Mouse (Mus musculus): ENCODE data around the gene Lipc. TPM values are rescaled to one million over a fixed set of nuclear protein-coding genes. Genes with fewer than 3 reads are reported as not detected.

Gene Lipc
- polyA plus RNA-seq, 1 experiment from 2014 or later, result not detected

GRCm38 (mm10) chr9:70829784-70830488 is 122.1 kb downstream of the Lipc start:
- no peak for ATAC-seq (ENCODE audit: low FRiP score)
- 86% methylated on average over 7 of the region's 7 CpGs for WGBS

GRCm38 (mm10) chr9:70827911-70828310 is 124.1 kb downstream of the Lipc start:
- no peaks in the 10 kb centered on the region for H3K4me1 ChIP-seq
- H3K27ac ChIP-seq, result no peak overlapping the region
- no peaks in the 10 kb centered on the region for H3K36me3 ChIP-seq (replicated peaks)
- no peak overlapping the region for H3K4me3 ChIP-seq (replicated peaks)
- H3K27me3 ChIP-seq, result no peaks in the 10 kb centered on the region
- no peaks in the 10 kb centered on the region for H3K9me3 ChIP-seq
- 92% methylated on average over 6 of the region's 6 CpGs for WGBS
- H3K4me2 ChIP-seq, result no peak overlapping the region
- no peak overlapping the region for H3K9ac ChIP-seq
- ATAC-seq (ENCODE audit: low FRiP score), result no peak

More at GRCm38 (mm10) chr9:70829784-70830488, 122.1 kb downstream of the Lipc start:
- Histone ChIP-seq H3K4me1 (no peaks in the 10 kb centered on the region), H3K27ac (no peak overlapping the region), H3K36me3 (replicated peaks) (no peaks in the 10 kb centered on the region), H3K9ac (no peak overlapping the region), H3K4me2 (no peak overlapping the region), H3K27me3 (no peaks in the 10 kb centered on the region), H3K4me3 (replicated peaks) (no peak overlapping the region), H3K9me3 (no peaks in the 10 kb centered on the region)

GRCm38 (mm10) chr9:70824103-70824502 is 127.9 kb downstream of the Lipc start:
- Histone ChIP-seq H3K27ac (no peak overlapping the region), H3K4me1 (no peaks in the 10 kb centered on the region), H3K27me3 (no peaks in the 10 kb centered on the region), H3K9ac (no peak overlapping the region), H3K4me3 (replicated peaks) (no peak overlapping the region), H3K4me2 (no peak overlapping the region), H3K9me3 (no peaks in the 10 kb centered on the region), H3K36me3 (replicated peaks) (no peaks in the 10 kb centered on the region)
- 79% methylated on average over 3 of the region's 3 CpGs for WGBS
- no peak for ATAC-seq (ENCODE audit: low FRiP score)

- peaks cover 11% of the 10 kb centered on the region for H3K4me1 ChIP-seq
- H3K27ac ChIP-seq, result no peak overlapping the region
- no peak for ATAC-seq (ENCODE audit: low FRiP score)
- H3K9me3 ChIP-seq, result no peaks in the 10 kb centered on the region
- no peak overlapping the region for H3K4me3 ChIP-seq (replicated peaks)
- H3K27me3 ChIP-seq, result no peaks in the 10 kb centered on the region
- no peak overlapping the region for H3K4me2 ChIP-seq
- no peaks in the 10 kb centered on the region for H3K36me3 ChIP-seq (replicated peaks)
- no peak overlapping the region for H3K9ac ChIP-seq
- 86% methylated on average over 14 of the region's 14 CpGs for WGBS
Observed at GRCm38 (mm10) chr9:70818739-70819138, 133.3 kb downstream of the Lipc start.

- Histone ChIP-seq H3K4me1 (peaks cover 11% of the 10 kb centered on the region), H3K4me3 (replicated peaks) (no peak overlapping the region), H3K9me3 (no peaks in the 10 kb centered on the region), H3K36me3 (replicated peaks) (no peaks in the 10 kb centered on the region), H3K4me2 (no peak overlapping the region), H3K27ac (no peak overlapping the region), H3K27me3 (no peaks in the 10 kb centered on the region), H3K9ac (no peak overlapping the region)
- no peak for ATAC-seq (ENCODE audit: low FRiP score)
- 13% methylated on average over 1 of the region's 1 CpGs for WGBS
Observed at GRCm38 (mm10) chr9:70817396-70817795, 134.6 kb downstream of the Lipc start.

GRCm38 (mm10) chr9:70816701-70817305 is 135.2 kb downstream of the Lipc start:
- H3K27ac ChIP-seq, result no peak overlapping the region
- H3K4me1 ChIP-seq, result peaks cover 11% of the 10 kb centered on the region
- no peaks in the 10 kb centered on the region for H3K27me3 ChIP-seq
- ATAC-seq (ENCODE audit: low FRiP score), result no peak
- WGBS, result 65% methylated on average over 14 of the region's 14 CpGs
- no peak overlapping the region for H3K9ac ChIP-seq
- no peak overlapping the region for H3K4me3 ChIP-seq (replicated peaks)
- H3K36me3 ChIP-seq (replicated peaks), result no peaks in the 10 kb centered on the region
- no peak overlapping the region for H3K4me2 ChIP-seq
- no peaks in the 10 kb centered on the region for H3K9me3 ChIP-seq

GRCm38 (mm10) chr9:70812551-70812950 is 139.5 kb downstream of the Lipc start:
- no peak for ATAC-seq (ENCODE audit: low FRiP score)

GRCm38 (mm10) chr9:70807714-70808113 is 144.3 kb downstream of the Lipc start:
- Histone ChIP-seq H3K4me3 (replicated peaks) (no peak overlapping the region), H3K27ac (no peak overlapping the region), H3K4me1 (peaks cover 9% of the 10 kb centered on the region), H3K9ac (no peak overlapping the region), H3K9me3 (no peaks in the 10 kb centered on the region), H3K27me3 (no peaks in the 10 kb centered on the region), H3K36me3 (replicated peaks) (no peaks in the 10 kb centered on the region), H3K4me2 (no peak overlapping the region)
- WGBS, result 78% methylated on average over 11 of the region's 11 CpGs
- no peak for ATAC-seq (ENCODE audit: low FRiP score)

More at GRCm38 (mm10) chr9:70812551-70812950, 139.5 kb downstream of the Lipc start:
- Histone ChIP-seq H3K9me3 (no peaks in the 10 kb centered on the region), H3K27me3 (no peaks in the 10 kb centered on the region), H3K27ac (no peak overlapping the region), H3K4me1 (peaks cover 18% of the 10 kb centered on the region), H3K4me3 (replicated peaks) (no peak overlapping the region), H3K4me2 (no peak overlapping the region), H3K9ac (no peak overlapping the region), H3K36me3 (replicated peaks) (no peaks in the 10 kb centered on the region)
- 96% methylated on average over 12 of the region's 12 CpGs for WGBS

- Histone ChIP-seq H3K9ac (no peak overlapping the region), H3K4me3 (replicated peaks) (no peak overlapping the region), H3K36me3 (replicated peaks) (no peaks in the 10 kb centered on the region), H3K9me3 (no peaks in the 10 kb centered on the region), H3K4me2 (no peak overlapping the region), H3K4me1 (peaks cover 9% of the 10 kb centered on the region), H3K27me3 (no peaks in the 10 kb centered on the region), H3K27ac (no peak overlapping the region)
- WGBS, result 72% methylated on average over 1 of the region's 1 CpGs
- ATAC-seq (ENCODE audit: low FRiP score), result no peak
Observed at GRCm38 (mm10) chr9:70806069-70806468, 146.0 kb downstream of the Lipc start.

GRCm38 (mm10) chr9:70802816-70803215 is 149.2 kb downstream of the Lipc start:
- no peaks in the 10 kb centered on the region for H3K9me3 ChIP-seq
- H3K27ac ChIP-seq, result no peak overlapping the region
- H3K4me3 ChIP-seq (replicated peaks), result no peak overlapping the region
- no peak for ATAC-seq (ENCODE audit: low FRiP score)
- H3K4me2 ChIP-seq, result no peak overlapping the region
- no peak overlapping the region for H3K9ac ChIP-seq
- H3K27me3 ChIP-seq, result no peaks in the 10 kb centered on the region
- no peaks in the 10 kb centered on the region for H3K36me3 ChIP-seq (replicated peaks)
- 76% methylated on average over 3 of the region's 3 CpGs for WGBS
- H3K4me1 ChIP-seq, result peaks cover 7% of the 10 kb centered on the region

GRCm38 (mm10) chr9:70801761-70802160 is 150.3 kb downstream of the Lipc start:
- H3K27ac ChIP-seq, result no peak overlapping the region
- H3K4me3 ChIP-seq (replicated peaks), result no peak overlapping the region
- 86% methylated on average over 3 of the region's 3 CpGs for WGBS
- no peaks in the 10 kb centered on the region for H3K36me3 ChIP-seq (replicated peaks)
- H3K9ac ChIP-seq, result no peak overlapping the region
- H3K27me3 ChIP-seq, result no peaks in the 10 kb centered on the region
- H3K9me3 ChIP-seq, result no peaks in the 10 kb centered on the region
- no peak overlapping the region for H3K4me2 ChIP-seq
- peaks cover 7% of the 10 kb centered on the region for H3K4me1 ChIP-seq
- ATAC-seq (ENCODE audit: low FRiP score), result no peak

GRCm38 (mm10) chr9:70800588-70801315 is 151.3 kb downstream of the Lipc start:
- Histone ChIP-seq H3K27ac (no peak overlapping the region), H3K9ac (no peak overlapping the region), H3K36me3 (replicated peaks) (no peaks in the 10 kb centered on the region), H3K27me3 (no peaks in the 10 kb centered on the region), H3K4me3 (replicated peaks) (no peak overlapping the region), H3K4me2 (no peak overlapping the region), H3K4me1 (peaks cover 7% of the 10 kb centered on the region), H3K9me3 (no peaks in the 10 kb centered on the region)
- 65% methylated on average over 8 of the region's 8 CpGs for WGBS
- ATAC-seq (ENCODE audit: low FRiP score), result no peak

Data from forebrain, embryonic 12.5 days (tissue).